Mouse (Mus musculus): ENCODE results near the gene Cth. TPM values are rescaled to one million over a fixed set of nuclear protein-coding genes. Genes with fewer than 3 reads are reported as not detected.

Gene Cth
- total and polyA plus RNA-seq, 2 experiments = 446 to 1,116 TPM

DNA sequence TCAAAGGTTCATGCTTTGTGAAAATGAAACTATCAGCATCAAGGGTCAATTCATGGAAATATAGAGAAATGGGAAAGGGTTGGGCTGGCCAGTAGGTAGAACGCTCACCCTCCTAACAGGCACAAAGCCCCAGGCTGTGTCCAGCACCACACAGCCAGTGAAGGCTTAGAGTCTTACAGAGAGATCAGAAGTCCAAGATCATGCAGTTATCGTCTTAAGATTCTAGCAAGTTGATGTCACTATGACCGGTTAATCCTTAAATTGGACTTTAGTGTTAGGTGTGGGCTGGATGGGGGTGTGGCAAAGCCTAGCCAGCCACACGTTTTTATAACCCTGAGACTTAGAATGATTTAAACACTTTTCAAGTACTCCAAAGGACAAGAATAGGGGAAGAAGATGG lies 58.6 kb downstream of the Cth start:
- Histone ChIP-seq H3K4me3 (ENCODE audit: insufficient read depth, low read depth, low read length) (no peak overlapping the region), H3K79me2 (ENCODE audit: control insufficient read depth, insufficient read depth, low read length) (no peaks in the 10 kb centered on the region), H3K4me1 (ENCODE audit: control insufficient read depth, insufficient read depth, low read length) (no peaks in the 10 kb centered on the region), H3K27ac (replicated peaks; ENCODE audit: insufficient read depth, low read depth, low read length) (no peak overlapping the region), H3K36me3 (ENCODE audit: control insufficient read depth, insufficient read depth, low read length) (no peaks in the 10 kb centered on the region), H3K9ac (ENCODE audit: low read depth, low read length) (no peak overlapping the region), H3K27me3 (ENCODE audit: control insufficient read depth, insufficient read depth, low read length) (no peaks in the 10 kb centered on the region)
- DNase-seq (ENCODE audit: extremely low read depth, low read depth, low spot score) = no peak
- no peak for TF ChIP-seq CTCF (IDR thresholded peaks at IDR 0.05; ENCODE audit: low read depth, low read length)
- no peak for TF ChIP-seq POLR2A (IDR thresholded peaks at IDR 0.05; ENCODE audit: extremely low read depth, insufficient read depth, low read length)
- WGBS = 71% methylated on average over 4 of the region's 4 CpGs

GRCm38 (mm10) chr3:157865848-157866247 lies 59.0 kb downstream of the Cth start:
- Histone ChIP-seq H3K36me3 (ENCODE audit: control insufficient read depth, insufficient read depth, low read length) (no peaks in the 10 kb centered on the region), H3K9ac (ENCODE audit: low read depth, low read length) (no peak overlapping the region), H3K4me3 (ENCODE audit: insufficient read depth, low read depth, low read length) (no peak overlapping the region), H3K4me1 (ENCODE audit: control insufficient read depth, insufficient read depth, low read length) (no peaks in the 10 kb centered on the region), H3K27me3 (ENCODE audit: control insufficient read depth, insufficient read depth, low read length) (no peaks in the 10 kb centered on the region), H3K79me2 (ENCODE audit: control insufficient read depth, insufficient read depth, low read length) (no peaks in the 10 kb centered on the region), H3K27ac (replicated peaks; ENCODE audit: insufficient read depth, low read depth, low read length) (no peak overlapping the region)
- WGBS = 78% methylated on average over 2 of the region's 2 CpGs
- TF ChIP-seq CTCF (IDR thresholded peaks at IDR 0.05; ENCODE audit: low read depth, low read length) = no peak
- no peak for DNase-seq (ENCODE audit: extremely low read depth, low read depth, low spot score)

DNA sequence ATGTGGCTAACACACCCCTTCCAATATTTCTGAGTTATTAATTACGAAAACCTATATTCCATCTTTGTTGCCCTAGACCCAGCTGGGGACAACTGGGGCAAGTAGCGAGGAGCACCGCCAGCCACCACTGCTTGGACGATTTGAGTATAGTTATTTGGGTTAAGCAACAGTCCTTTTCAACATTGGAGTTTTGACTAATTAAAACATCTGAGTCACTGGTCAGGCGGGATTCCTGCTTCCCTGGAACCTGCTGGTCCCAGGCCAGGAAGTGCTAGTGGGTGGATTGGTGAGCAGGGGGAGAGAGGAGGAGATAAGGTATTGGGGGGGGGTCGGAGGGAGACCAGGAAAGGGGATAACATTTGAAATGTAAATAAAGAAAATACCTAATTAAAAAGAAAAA lies 59.4 kb downstream of the Cth start:
- WGBS = 73% methylated on average over 6 of the region's 6 CpGs
- Histone ChIP-seq H3K79me2 (ENCODE audit: control insufficient read depth, insufficient read depth, low read length) (no peaks in the 10 kb centered on the region), H3K9ac (ENCODE audit: low read depth, low read length) (no peak overlapping the region), H3K36me3 (ENCODE audit: control insufficient read depth, insufficient read depth, low read length) (no peaks in the 10 kb centered on the region), H3K27me3 (ENCODE audit: control insufficient read depth, insufficient read depth, low read length) (no peaks in the 10 kb centered on the region), H3K27ac (replicated peaks; ENCODE audit: insufficient read depth, low read depth, low read length) (no peak overlapping the region), H3K4me1 (ENCODE audit: control insufficient read depth, insufficient read depth, low read length) (no peaks in the 10 kb centered on the region), H3K4me3 (ENCODE audit: insufficient read depth, low read depth, low read length) (no peak overlapping the region)
- DNase-seq (ENCODE audit: extremely low read depth, low read depth, low spot score) = no peak
- TF ChIP-seq POLR2A (IDR thresholded peaks at IDR 0.05; ENCODE audit: extremely low read depth, insufficient read depth, low read length) = no peak
- no peak for TF ChIP-seq CTCF (IDR thresholded peaks at IDR 0.05; ENCODE audit: low read depth, low read length)

- Histone ChIP-seq H3K79me2 (ENCODE audit: control insufficient read depth, insufficient read depth, low read length) (no peaks in the 10 kb centered on the region), H3K36me3 (ENCODE audit: control insufficient read depth, insufficient read depth, low read length) (no peaks in the 10 kb centered on the region), H3K27me3 (ENCODE audit: control insufficient read depth, insufficient read depth, low read length) (no peaks in the 10 kb centered on the region), H3K9ac (ENCODE audit: low read depth, low read length) (no peak overlapping the region), H3K4me3 (ENCODE audit: insufficient read depth, low read depth, low read length) (no peak overlapping the region), H3K27ac (replicated peaks; ENCODE audit: insufficient read depth, low read depth, low read length) (no peak overlapping the region), H3K4me1 (ENCODE audit: control insufficient read depth, insufficient read depth, low read length) (no peaks in the 10 kb centered on the region)
- WGBS = 26% methylated on average over 1 of the region's 1 CpGs
- no peak for TF ChIP-seq POLR2A (IDR thresholded peaks at IDR 0.05; ENCODE audit: extremely low read depth, insufficient read depth, low read length)
- no peak for TF ChIP-seq CTCF (IDR thresholded peaks at IDR 0.05; ENCODE audit: low read depth, low read length)
- no peak for DNase-seq (ENCODE audit: extremely low read depth, low read depth, low spot score)
Measured at GRCm38 (mm10) chr3:157852806-157853205, 72.1 kb downstream of the Cth start.

DNA sequence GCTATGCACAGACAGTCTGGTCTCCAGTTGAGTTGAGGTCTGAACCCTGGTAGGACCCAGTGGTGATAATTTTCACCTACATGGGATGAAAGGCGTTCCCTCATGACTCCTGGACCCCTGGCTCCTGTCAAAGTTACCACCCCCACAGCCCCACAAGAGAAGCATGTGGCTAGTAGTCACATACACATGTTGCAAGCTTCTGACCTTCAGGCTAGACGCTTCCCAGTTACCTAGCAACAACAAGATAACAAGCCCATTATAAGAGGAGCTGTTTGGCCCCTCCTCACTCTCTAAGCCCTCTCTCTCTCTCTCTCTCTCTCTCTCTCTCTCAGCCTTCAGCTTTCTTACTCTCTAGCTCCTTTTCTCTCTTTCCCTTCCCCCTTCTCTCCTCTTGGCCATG lies 76.4 kb downstream of the Cth start:
- no peak overlapping the region for H3K27ac ChIP-seq (replicated peaks; ENCODE audit: insufficient read depth, low read depth, low read length)
- DNase-seq (ENCODE audit: extremely low read depth, low read depth, low spot score) = no peak
- TF ChIP-seq CTCF (IDR thresholded peaks at IDR 0.05; ENCODE audit: low read depth, low read length) (no peak), POLR2A (IDR thresholded peaks at IDR 0.05; ENCODE audit: extremely low read depth, insufficient read depth, low read length) (no peak)
- H3K79me2 ChIP-seq (ENCODE audit: control insufficient read depth, insufficient read depth, low read length) = no peaks in the 10 kb centered on the region
- H3K4me3 ChIP-seq (ENCODE audit: insufficient read depth, low read depth, low read length) = no peak overlapping the region
- no peak overlapping the region for H3K9ac ChIP-seq (ENCODE audit: low read depth, low read length)
- 34% methylated on average over 2 of the region's 2 CpGs for WGBS
- H3K36me3 ChIP-seq (ENCODE audit: control insufficient read depth, insufficient read depth, low read length) = no peaks in the 10 kb centered on the region
- no peaks in the 10 kb centered on the region for H3K4me1 ChIP-seq (ENCODE audit: control insufficient read depth, insufficient read depth, low read length)
- no peaks in the 10 kb centered on the region for H3K27me3 ChIP-seq (ENCODE audit: control insufficient read depth, insufficient read depth, low read length)

- WGBS = 78% methylated on average over 7 of the region's 7 CpGs
- no peak for DNase-seq (ENCODE audit: extremely low read depth, low read depth, low spot score)
- Histone ChIP-seq H3K4me1 (ENCODE audit: control insufficient read depth, insufficient read depth, low read length) (no peaks in the 10 kb centered on the region), H3K9ac (ENCODE audit: low read depth, low read length) (no peak overlapping the region), H3K36me3 (ENCODE audit: control insufficient read depth, insufficient read depth, low read length) (no peaks in the 10 kb centered on the region), H3K4me3 (ENCODE audit: insufficient read depth, low read depth, low read length) (no peak overlapping the region), H3K27me3 (ENCODE audit: control insufficient read depth, insufficient read depth, low read length) (no peaks in the 10 kb centered on the region), H3K79me2 (ENCODE audit: control insufficient read depth, insufficient read depth, low read length) (no peaks in the 10 kb centered on the region), H3K27ac (replicated peaks; ENCODE audit: insufficient read depth, low read depth, low read length) (no peak overlapping the region)
- TF ChIP-seq POLR2A (IDR thresholded peaks at IDR 0.05; ENCODE audit: extremely low read depth, insufficient read depth, low read length) = no peak
Measured at GRCm38 (mm10) chr3:157847338-157848284, 77.3 kb downstream of the Cth start.

Other genes with a start within 250 kb of the Cth start
- gene Ankrd13c, start 22.2 kb upstream of the Cth start, total RNA-seq (2014; rRNA removed) = 20.4 and 21.2 TPM in 2 replicates
- 7.5 and 9.0 TPM in 2 replicates for gene Ankrd13c, start 22.2 kb upstream of the Cth start, polyA plus RNA-seq (2012; rRNA removed)
- 52.6 and 53.8 TPM in 2 replicates for gene Srsf11, start 111.6 kb upstream of the Cth start, total RNA-seq (2014; rRNA removed)
- gene Srsf11, start 111.6 kb upstream of the Cth start, polyA plus RNA-seq (2012; rRNA removed) = 84.9 and 130 TPM in 2 replicates
- 15.3 and 19.3 TPM in 2 replicates for gene Lrrc40, start 111.6 kb upstream of the Cth start, total RNA-seq (2014; rRNA removed)
- gene Lrrc40, start 111.6 kb upstream of the Cth start, polyA plus RNA-seq (2012; rRNA removed) = 3.0 and 4.1 TPM in 2 replicates

All from liver, adult 2 months (tissue).